Mouse (Mus musculus) Patski (cell line): Measurements from ENCODE around the gene Il6ra. TPM values are rescaled to one million over a fixed set of nuclear protein-coding genes. Genes with fewer than 3 reads are reported as not detected.
A peak's percentile ranks its signal among the peaks of the same experiment; 100 is the strongest.

ENCODE experiments used
- ATAC-seq: fragments of 100-300 bp; one replicate; pipeline ENCODE4 v1.8.0; 2021
- CTCF ChIA-PET: fragments of 350-600 bp; sonication (Branson Sonifier 250); formaldehyde crosslinking; loops from one replicate; lab custom pipeline; 2022; ENCODE audit warnings: inconsistent platforms; lab: Charles Lee
- POLR2A ChIA-PET: fragments of 350-600 bp; sonication (Branson Sonifier 250); formaldehyde crosslinking; loops from one replicate; lab custom pipeline; 2022; ENCODE audit warnings: antibody characterized with exemption, inconsistent platforms; lab: Charles Lee
- DNase-seq: peaks from one replicate; pipeline ENCODE4 v3.0.0-alpha.2; 2011; ENCODE audit warnings: low read depth, low spot score
- H3K27me3 ChIP-seq: fragments of 371-371 bp; one replicate; pipeline ENCODE4 v1.5.1; 2021
- CTCF ChIP-seq: fragments of 100-300 bp; IDR thresholded peaks from one replicate; pipeline ENCODE4 v1.5.1; 2021
- in situ Hi-C: fragments of 300-500 bp; cut with MboI; formaldehyde crosslinking; loops from 3 replicates; pipeline ENCODE4 v1.11.1; 2018; ENCODE audit warnings: low pct_unique_long_range_greater_than_20kb, mixed read lengths
- polyA plus RNA-seq: library from polyadenylated mRNA; unstranded; gene quantifications from one replicate; pipeline ENCODE4 v1.2.3, GENCODE M21; 2021

Il6ra gene
- polyA plus RNA-seq, 1 experiment from 2014 or later: 2.6 TPM

- in situ Hi-C loops: loop anchor here (5.0 kb wide), 1 partner anchor 52 kb away; the partner anchor contains the start of gene Il6ra
- TF ChIP-seq CTCF: no peak
- ATAC-seq: no peak
- no peak for DNase-seq
- CTCF ChIA-PET: interaction anchor here (0.9 to 2.0 kb wide), 6 partner anchors 49 to 218 kb away, joined by 3 to 5 read pairs (median 4); no protein-coding TSS in a partner anchor
- H3K27me3 ChIP-seq: no peaks in the 10 kb centered on the region
- POLR2A ChIA-PET: interaction anchor here (1.2 kb wide), 1 partner anchor 20 kb away, joined by 3 read pairs; no protein-coding TSS in a partner anchor
These were observed 52.7 kb downstream of the Il6ra start for GRCm38 (mm10) chr3:89860343-89860742.

- CTCF ChIA-PET: interaction anchor here (1.0 to 2.0 kb wide), 2 partner anchors 49 to 218 kb away, joined by 4 to 5 read pairs; no protein-coding TSS in a partner anchor
- DNase-seq (no peak), ATAC-seq (no peak)
- POLR2A ChIA-PET: no interaction called here
- no peak for TF ChIP-seq CTCF
- H3K27me3 ChIP-seq: no peaks in the 10 kb centered on the region
- in situ Hi-C loops: loop anchor here (5.0 kb wide), 2 partner anchors 52 to 148 kb away; partner anchors contain the start of gene Il6ra
These were observed 53.1 kb downstream of the Il6ra start for GRCm38 (mm10) chr3:89859936-89860335.

GRCm38 (mm10) chr3:89858888-89859287 lies 54.1 kb downstream of the Il6ra start:
- POLR2A ChIA-PET: no interaction called here

GRCm38 (mm10) chr3:89858123-89858522 lies 54.9 kb downstream of the Il6ra start:
- TF ChIP-seq CTCF: peak; percentile 86
- in situ Hi-C loops: loop anchor here (5.0 kb wide), 1 partner anchor 146 kb away; no protein-coding TSS in a partner anchor
- ChIA-PET POLR2A (interaction anchor here (0.8 to 1.1 kb wide), 3 partner anchors 37 to 85 kb away, joined by 3 read pairs; no protein-coding TSS in a partner anchor), CTCF (interaction anchor here (0.7 to 4.9 kb wide), 26 partner anchors 10 to 335 kb away, joined by 3 to 55 read pairs (median 4); no protein-coding TSS in a partner anchor)
- peaks cover 8% of the 10 kb centered on the region for H3K27me3 ChIP-seq
- DNase-seq: no peak
- no peak for ATAC-seq

More at GRCm38 (mm10) chr3:89858888-89859287, 54.1 kb downstream of the Il6ra start:
- CTCF ChIA-PET: interaction anchor here (1.0 to 4.9 kb wide), 16 partner anchors 10 to 336 kb away, joined by 3 to 55 read pairs (median 4); no protein-coding TSS in a partner anchor
- no peak for ATAC-seq
- no peak for DNase-seq
- in situ Hi-C loops: loop anchor here (5.0 kb wide), 1 partner anchor 147 kb away; no protein-coding TSS in a partner anchor
- H3K27me3 ChIP-seq: peaks cover 7% of the 10 kb centered on the region
- TF ChIP-seq CTCF: no peak

- POLR2A ChIA-PET: interaction anchor here (0.8 to 1.1 kb wide), 2 partner anchors 72 to 85 kb away, joined by 3 read pairs; no protein-coding TSS in a partner anchor
- CTCF ChIA-PET: interaction anchor here (0.7 to 4.9 kb wide), 15 partner anchors 10 to 279 kb away, joined by 3 to 55 read pairs (median 4); no protein-coding TSS in a partner anchor
- peaks cover 11% of the 10 kb centered on the region for H3K27me3 ChIP-seq
- in situ Hi-C loops: loop anchor here (5.0 kb wide), 1 partner anchor 145 kb away; no protein-coding TSS in a partner anchor
- DNase-seq (no peak), ATAC-seq (no peak)
- TF ChIP-seq CTCF: peak; percentile 74
These were observed 55.6 kb downstream of the Il6ra start for GRCm38 (mm10) chr3:89857353-89857752.

GRCm38 (mm10) chr3:89853752-89854151 lies 59.2 kb downstream of the Il6ra start:
- TF ChIP-seq CTCF: no peak
- in situ Hi-C loops: loop anchor here (5.0 kb wide), 1 partner anchor 66 kb away; no protein-coding TSS in a partner anchor
- POLR2A ChIA-PET: no interaction called here
- DNase-seq (no peak), ATAC-seq (no peak)
- peaks cover 15% of the 10 kb centered on the region for H3K27me3 ChIP-seq
- CTCF ChIA-PET: interaction anchor here (1.4 to 2.2 kb wide), 4 partner anchors 9 to 81 kb away, joined by 3 to 6 read pairs (median 6); partner anchors contain the start of gene Ube2q1

GRCm38 (mm10) chr3:89848083-89848482 lies 64.9 kb downstream of the Il6ra start:
- in situ Hi-C loops: no loop called here
- ChIA-PET CTCF (interaction anchor here (1.0 to 2.0 kb wide), 2 partner anchors 10 to 37 kb away, joined by 3 to 7 read pairs; no protein-coding TSS in a partner anchor), POLR2A (no interaction called here)
- peaks cover 12% of the 10 kb centered on the region for H3K27me3 ChIP-seq
- no peak for TF ChIP-seq CTCF
- no peak for ATAC-seq
- DNase-seq: no peak

- TF ChIP-seq CTCF: no peak
- ChIA-PET POLR2A (no interaction called here), CTCF (interaction anchor here (0.9 to 2.0 kb wide), 3 partner anchors 10 to 63 kb away, joined by 3 to 7 read pairs (median 3); no protein-coding TSS in a partner anchor)
- in situ Hi-C loops: no loop called here
- no peak for DNase-seq
- ATAC-seq: no peak
- peaks cover 12% of the 10 kb centered on the region for H3K27me3 ChIP-seq
These were observed 65.4 kb downstream of the Il6ra start for GRCm38 (mm10) chr3:89847596-89847995.

GRCm38 (mm10) chr3:89847126-89847525 lies 65.9 kb downstream of the Il6ra start:
- in situ Hi-C loops: no loop called here
- TF ChIP-seq CTCF: no peak
- ATAC-seq (no peak), DNase-seq (no peak)
- CTCF ChIA-PET: interaction anchor here (0.9 to 2.0 kb wide), 3 partner anchors 11 to 62 kb away, joined by 3 to 7 read pairs (median 3); no protein-coding TSS in a partner anchor
- H3K27me3 ChIP-seq: peaks cover 7% of the 10 kb centered on the region
- POLR2A ChIA-PET: no interaction called here

GRCm38 (mm10) chr3:89845814-89846213 lies 67.2 kb downstream of the Il6ra start:
- peaks cover 12% of the 10 kb centered on the region for H3K27me3 ChIP-seq
- ATAC-seq: no peak
- in situ Hi-C loops: no loop called here
- no peak for TF ChIP-seq CTCF
- no peak for DNase-seq
- POLR2A ChIA-PET: interaction anchor here (0.7 kb wide), 1 partner anchor 10 kb away, joined by 3 read pairs; no protein-coding TSS in a partner anchor
- CTCF ChIA-PET: no interaction called here
